ENCODE assay signal across 8 mouse cellular contexts in the genomic region with DNA sequence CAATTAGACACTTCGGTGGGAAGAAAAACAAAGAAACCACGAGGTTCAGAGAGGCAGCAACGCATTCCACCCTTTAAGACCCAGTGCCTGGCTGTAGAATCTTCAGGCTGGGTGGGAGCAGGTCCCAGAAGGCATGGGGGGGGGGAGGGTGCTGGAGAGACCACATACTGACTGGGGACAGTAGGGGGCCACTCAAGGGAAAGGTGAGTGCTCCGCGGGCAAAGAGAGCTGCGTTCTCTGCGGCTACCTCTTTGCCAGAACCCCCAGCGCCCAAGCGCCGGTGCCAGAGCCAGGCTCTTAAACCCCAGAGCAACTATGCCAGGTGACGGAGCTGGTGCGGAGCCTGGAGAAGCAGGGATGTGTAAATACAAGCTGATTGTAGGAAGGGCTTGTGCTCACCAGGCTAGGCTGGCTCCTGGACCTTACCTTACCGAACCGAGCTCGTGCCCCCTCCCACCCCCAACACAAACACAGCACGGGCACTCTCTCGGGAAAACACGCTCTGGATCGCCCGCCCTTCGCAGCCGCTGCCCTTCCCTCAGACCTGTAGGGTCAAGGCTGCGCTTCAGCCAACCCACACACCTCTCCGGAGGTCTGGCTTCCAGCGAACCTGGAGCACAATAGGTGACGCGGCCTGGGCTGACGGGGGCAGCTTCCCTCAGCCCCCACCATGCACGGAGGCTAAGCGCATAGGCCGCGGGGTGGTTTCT. TPM values are rescaled to one million over a fixed set of nuclear protein-coding genes. Genes with fewer than 3 reads are reported as not detected.
DNase-seq lines count a peak whose midpoint lies in the region; ATAC-seq and TF ChIP-seq lines count a peak whose summit lies in the region.

No protein-coding gene starts in this region.

- WGBS in kidney, embryonic 15.5 days, result under 1% methylated on average over 32 of the region's 32 CpGs
- WGBS in forebrain, embryonic 15.5 days, result under 1% methylated on average over 32 of the region's 32 CpGs
- WGBS in liver, embryonic 15.5 days (ENCODE audit: insufficient replicate concordance), result 3% methylated on average over 32 of the region's 32 CpGs

- no peak for TF ChIP-seq CTCF in brain, embryonic 14.5 days (IDR thresholded peaks at IDR 0.05; ENCODE audit: borderline replicate concordance, extremely low read depth, insufficient read depth, insufficient read length)

- no peaks in the 10 kb centered on the region for H3K36me3 ChIP-seq in kidney, embryonic 15.5 days
- no peaks in the 10 kb centered on the region for H3K36me3 ChIP-seq in forebrain, embryonic 15.5 days
- no peaks in the 10 kb centered on the region for H3K36me3 ChIP-seq in liver, embryonic 15.5 days (replicated peaks)

- peak overlapping the region; percentile 99 for H3K4me2 ChIP-seq in kidney, embryonic 15.5 days
- peak overlapping the region; percentile 91 for H3K4me2 ChIP-seq in forebrain, embryonic 15.5 days (replicated peaks)
- H3K4me2 ChIP-seq in liver, embryonic 15.5 days, result peak overlapping the region; percentile 68

- peak overlapping the region; percentile 64 for H3K4me3 ChIP-seq in kidney, embryonic 15.5 days (replicated peaks)
- H3K4me3 ChIP-seq in forebrain, embryonic 15.5 days, result peak overlapping the region; percentile 81
- H3K4me3 ChIP-seq in liver, embryonic 15.5 days (replicated peaks), result peak overlapping the region; percentile 54

- H3K27ac ChIP-seq in kidney, embryonic 15.5 days, result no peak overlapping the region
- H3K27ac ChIP-seq in forebrain, embryonic 15.5 days (replicated peaks), result peak overlapping the region; percentile 93
- no peak overlapping the region for H3K27ac ChIP-seq in liver, embryonic 15.5 days (replicated peaks)

- peaks cover 76% of the 10 kb centered on the region for H3K27me3 ChIP-seq in kidney, embryonic 15.5 days
- peaks cover 5% of the 10 kb centered on the region; the same call in 1 of the 2 replicates for H3K27me3 ChIP-seq in forebrain, embryonic 15.5 days
- peaks cover 73% of the 10 kb centered on the region for H3K27me3 ChIP-seq in liver, embryonic 15.5 days

- no peak for DNase-seq in kidney, adult 9 months
- peak; percentile 70 for DNase-seq in brain, embryonic 14.5 days (ENCODE audit: low read depth)
- no peak for DNase-seq in B cell, adult 2 months
- no peak for DNase-seq in yolk sac, embryonic 10.5 days (ENCODE audit: low spot score)
- DNase-seq in gastrocnemius, postnatal 10 days, result no peak

- no peaks in the 10 kb centered on the region for H3K9me3 ChIP-seq in kidney, embryonic 15.5 days (replicated peaks)
- H3K9me3 ChIP-seq in forebrain, embryonic 15.5 days, result no peaks in the 10 kb centered on the region
- no peaks in the 10 kb centered on the region for H3K9me3 ChIP-seq in liver, embryonic 15.5 days (replicated peaks)

- no peak for TF ChIP-seq POLR2A in brain, embryonic 14.5 days (IDR thresholded peaks at IDR 0.05; ENCODE audit: borderline replicate concordance, extremely low read depth, insufficient read depth, insufficient read length, poor library complexity, severe bottlenecking)

- ATAC-seq in kidney, embryonic 15.5 days (replicated peaks; ENCODE audit: low FRiP score), result peak; percentile 52; the same call in 1 of the 2 replicates
- ATAC-seq in forebrain, embryonic 15.5 days (replicated peaks), result peak; percentile 33
- no peak; the same call in 1 of the 2 replicates for ATAC-seq in liver, embryonic 15.5 days (ENCODE audit: insufficient read depth)

- H3K4me1 ChIP-seq in kidney, embryonic 15.5 days, result peaks cover 27% of the 10 kb centered on the region
- peaks cover 29% of the 10 kb centered on the region for H3K4me1 ChIP-seq in forebrain, embryonic 15.5 days
- peaks cover 11% of the 10 kb centered on the region for H3K4me1 ChIP-seq in liver, embryonic 15.5 days (replicated peaks)

- H3K9ac ChIP-seq in kidney, embryonic 15.5 days, result peak overlapping the region; percentile 50
- H3K9ac ChIP-seq in forebrain, embryonic 15.5 days (replicated peaks), result peak overlapping the region; percentile 88
- H3K9ac ChIP-seq in liver, embryonic 15.5 days, result no peak overlapping the region

RNA-seq across cellular contexts. Expression of a gene that starts 41.1 kb away (rescaled TPM):
- polyA plus RNA-seq in kidney, embryonic 15.5 days (2015; fragmentation: Nextera tagmentation; extraction: Ambion mirVana), result 0.33 and 0.57 TPM in 2 replicates
- polyA plus RNA-seq in brain, embryonic 14.5 days (2012; rRNA removed), result 13.9 and 25.1 TPM in 2 replicates
- polyA plus RNA-seq in forebrain, embryonic 15.5 days (2015; fragmentation: Nextera tagmentation; extraction: Ambion mirVana), result 8.5 and 9.1 TPM in 2 replicates
- 0.31 and 0.36 TPM in 2 replicates for polyA plus RNA-seq in liver, embryonic 15.5 days (2015; fragmentation: Nextera tagmentation; extraction: Ambion mirVana)
- total RNA-seq in gastrocnemius, postnatal 10 days (2021), result under 1 TPM; 0.86 to 0.87 TPM

RNA-seq across cellular contexts. Expression of a gene that starts 54.9 kb away (rescaled TPM):
- polyA plus RNA-seq in kidney, embryonic 15.5 days (2015; fragmentation: Nextera tagmentation; extraction: Ambion mirVana), result 41.5 and 46.0 TPM in 2 replicates
- 23.7 and 42.6 TPM in 2 replicates for polyA plus RNA-seq in brain, embryonic 14.5 days (2012; rRNA removed)
- polyA plus RNA-seq in forebrain, embryonic 15.5 days (2015; fragmentation: Nextera tagmentation; extraction: Ambion mirVana), result 30.3 and 34.7 TPM in 2 replicates
- 16.9 and 18.7 TPM in 2 replicates for polyA plus RNA-seq in liver, embryonic 15.5 days (2015; fragmentation: Nextera tagmentation; extraction: Ambion mirVana)
- total RNA-seq in gastrocnemius, postnatal 10 days (2021), result 10 to 100 TPM; 43.5 to 57.5 TPM
